Mouse (Mus musculus) lung, postnatal 25 days (tissue): Measurements from ENCODE around the gene Camkk2.
A peak's percentile ranks its signal among the peaks of the same experiment; 100 is the strongest.

Source experiments
- DNase-seq: peaks from one replicate; pipeline ENCODE4 v3.0.0; 2022; ENCODE audit warnings: low spot score

Camkk2 gene

GRCm38 (mm10) chr5:122735853-122736252 is 43.4 kb downstream of the Camkk2 start:
- DNase-seq = no peak

- DNase-seq = no peak
Observed at GRCm38 (mm10) chr5:122733881-122734280, 45.3 kb downstream of the Camkk2 start.

GRCm38 (mm10) chr5:122731991-122732673 is 47.1 kb downstream of the Camkk2 start:
- DNase-seq = peak; percentile 48

GRCm38 (mm10) chr5:122731321-122731720 is 47.9 kb downstream of the Camkk2 start:
- DNase-seq = peak; percentile 66

GRCm38 (mm10) chr5:122730776-122731175 is 48.4 kb downstream of the Camkk2 start:
- no peak for DNase-seq

GRCm38 (mm10) chr5:122727096-122727495 is 52.1 kb downstream of the Camkk2 start:
- no peak for DNase-seq

- no peak for DNase-seq
Observed at GRCm38 (mm10) chr5:122726595-122726994, 52.6 kb downstream of the Camkk2 start.

GRCm38 (mm10) chr5:122726068-122726467 is 53.1 kb downstream of the Camkk2 start:
- DNase-seq = peak; percentile 71

GRCm38 (mm10) chr5:122725453-122725852 is 53.8 kb downstream of the Camkk2 start:
- no peak for DNase-seq

- DNase-seq = no peak
Observed at GRCm38 (mm10) chr5:122719168-122719567, 60.0 kb downstream of the Camkk2 start.

GRCm38 (mm10) chr5:122718400-122718799 is 60.8 kb downstream of the Camkk2 start:
- no peak for DNase-seq

GRCm38 (mm10) chr5:122716793-122717192 is 62.4 kb downstream of the Camkk2 start:
- no peak for DNase-seq

GRCm38 (mm10) chr5:122715723-122716122 is 63.5 kb downstream of the Camkk2 start:
- DNase-seq = no peak

GRCm38 (mm10) chr5:122708819-122709218 is 70.4 kb downstream of the Camkk2 start:
- DNase-seq = no peak

- DNase-seq = peak; percentile 90
Observed at GRCm38 (mm10) chr5:122707276-122708181, 71.7 kb downstream of the Camkk2 start, which contains the start of gene P2rx4. Gene P2rx4 (plus strand): TSS chr5:122707544.

- no peak for DNase-seq
Observed at GRCm38 (mm10) chr5:122706917-122707275, 72.3 kb downstream of the Camkk2 start.

GRCm38 (mm10) chr5:122705174-122705573 is 74.0 kb downstream of the Camkk2 start:
- no peak for DNase-seq

- DNase-seq = no peak
Observed at GRCm38 (mm10) chr5:122704571-122704970, 74.6 kb downstream of the Camkk2 start.

GRCm38 (mm10) chr5:122703574-122703973 is 75.6 kb downstream of the Camkk2 start:
- no peak for DNase-seq

GRCm38 (mm10) chr5:122702156-122702555 is 77.1 kb downstream of the Camkk2 start:
- DNase-seq = no peak

GRCm38 (mm10) chr5:122700837-122701212 is 78.4 kb downstream of the Camkk2 start:
- DNase-seq = no peak

GRCm38 (mm10) chr5:122700109-122700836 is 78.9 kb downstream of the Camkk2 start:
- no peak for DNase-seq

GRCm38 (mm10) chr5:122698701-122699060 is 80.5 kb downstream of the Camkk2 start:
- DNase-seq = peak; percentile 50
